Mouse (Mus musculus): ENCODE measurements around the gene Chchd6. TPM values are rescaled to one million over a fixed set of nuclear protein-coding genes. Genes with fewer than 3 reads are reported as not detected.

Gene Chchd6
- 10.3 and 11.1 TPM in 2 replicates for polyA plus RNA-seq (2012; rRNA removed)

DNA sequence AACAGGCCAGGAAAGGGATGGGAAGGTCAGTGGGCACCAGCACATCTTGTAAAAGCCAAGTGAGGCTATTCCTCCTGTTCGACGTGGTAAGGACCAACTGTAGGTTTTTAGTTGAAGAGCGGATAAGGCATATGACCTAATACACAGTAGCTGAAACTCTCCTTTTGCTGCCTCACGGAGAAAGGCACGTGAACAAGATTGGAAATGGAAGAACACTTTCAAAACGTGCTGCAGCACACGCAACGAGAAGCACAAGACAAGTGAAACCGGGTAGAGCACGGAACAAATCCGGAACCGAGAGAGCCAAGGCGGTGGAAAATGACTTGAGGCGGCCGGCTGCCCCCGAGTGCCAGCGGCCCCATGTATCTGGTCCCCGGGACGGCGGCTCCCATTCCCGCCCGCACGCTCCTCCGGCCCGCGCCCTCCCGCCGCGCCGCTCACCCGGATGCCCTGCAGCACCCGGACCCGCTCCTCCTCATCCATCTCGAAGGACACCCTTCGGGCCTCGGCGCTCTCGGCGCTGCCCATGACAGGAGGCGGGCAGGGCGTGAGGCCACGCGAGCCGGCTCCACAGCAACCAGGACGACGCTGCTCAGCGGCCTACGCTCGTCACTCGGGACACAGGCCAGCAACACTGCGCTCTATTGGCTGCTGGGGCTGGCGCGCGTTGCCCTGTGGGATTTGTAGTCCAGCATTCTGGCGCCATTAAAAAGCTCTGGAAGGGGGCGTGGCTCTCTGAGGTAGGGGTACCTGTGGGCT is at the start of gene Chchd6:
Gene Chchd6 (minus strand): TSS at position 635 of the 759 bp plus-strand sequence.

GRCm38 (mm10) chr6:89643798-89644270 is 48.4 kb upstream of the Chchd6 start, which contains the start of gene Txnrd3:
TSS of gene Txnrd3 (plus strand) at chr6:89643988.

GRCm38 (mm10) chr6:89362281-89363106 is 233.0 kb downstream of the Chchd6 start, which contains the start of gene Plxna1:
TSS of gene Plxna1 (minus strand) at chr6:89362620.

Other genes with a start within 250 kb of the Chchd6 start
- gene Plxna1, start 233.0 kb downstream of the Chchd6 start, polyA plus RNA-seq (2012; rRNA removed): 2.4 and 2.6 TPM in 2 replicates
- gene Txnrd3, start 48.3 kb upstream of the Chchd6 start, polyA plus RNA-seq (2012; rRNA removed): 1.6 and 1.7 TPM in 2 replicates
- not detected in 2 replicates for gene Vmn1r40, start 111.9 kb upstream of the Chchd6 start, polyA plus RNA-seq (2012; rRNA removed)
- gene Vmn1r41, start 145.1 kb upstream of the Chchd6 start, polyA plus RNA-seq (2012; rRNA removed): not detected in 2 replicates

Data from liver, embryonic 14 days (tissue).